Mouse (Mus musculus) spleen, postnatal 14 days (tissue): ENCODE results near the gene Mrpl51.

Experiments used
- DNase-seq, 2 experiments: peaks; one replicate each; pipeline ENCODE4 v3.0.0; 2021 to 2022; ENCODE audit warnings: low spot score in 2 of 2

The Mrpl51 gene

DNA sequence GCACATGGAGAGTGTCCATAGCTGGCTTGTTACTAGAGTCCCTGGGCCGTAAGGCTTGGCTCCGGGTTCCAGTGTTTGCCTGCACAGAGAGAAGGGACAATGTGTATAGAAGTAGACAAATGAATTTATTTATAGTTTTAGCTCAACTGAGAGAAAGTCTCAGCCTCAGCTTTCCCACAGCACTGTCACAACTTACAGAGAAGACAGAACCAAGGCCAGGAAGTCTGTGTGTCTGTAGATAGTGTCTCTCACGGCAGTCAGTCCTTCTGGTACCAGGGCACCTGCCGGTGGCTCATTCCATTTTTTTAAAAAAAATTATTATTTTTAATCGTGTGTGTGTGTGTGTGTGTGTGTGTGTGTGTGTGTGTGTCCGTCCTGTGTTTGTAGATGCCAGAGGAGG lies 40.9 kb downstream of the Mrpl51 start:
- DNase-seq = no peak

GRCm38 (mm10) chr6:125233816-125234519 lies 42.4 kb downstream of the Mrpl51 start:
- no peak for DNase-seq

- DNase-seq = no peak
These were observed 42.9 kb downstream of the Mrpl51 start for GRCm38 (mm10) chr6:125234520-125234828.

DNA sequence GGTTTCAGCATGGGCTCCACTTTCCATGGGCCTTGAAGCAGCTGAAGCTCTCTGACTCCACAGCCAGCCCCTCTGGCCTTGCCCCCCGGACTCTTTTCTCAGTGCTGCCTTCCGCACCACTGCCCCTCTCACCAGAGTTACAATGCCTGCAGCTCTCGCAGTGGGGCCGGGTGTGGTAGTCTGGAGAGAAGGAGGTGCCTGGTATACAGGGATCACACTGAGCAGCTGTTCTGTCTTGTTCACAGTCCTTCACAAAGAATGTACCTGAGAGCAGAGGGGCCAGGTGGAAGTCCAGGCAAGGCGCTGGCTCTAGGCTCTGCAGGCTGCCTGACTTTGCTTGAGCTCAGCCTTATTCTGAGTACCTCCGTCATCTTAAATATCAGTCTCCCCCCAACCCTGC lies 44.7 kb downstream of the Mrpl51 start:
- DNase-seq = no peak

- DNase-seq = no peak
These were observed 45.2 kb downstream of the Mrpl51 start, which contains the start of gene Cd27 for GRCm38 (mm10) chr6:125236782-125237181. Cd27 (minus strand) TSS chr6:125237010.

GRCm38 (mm10) chr6:125237421-125237820 lies 45.8 kb downstream of the Mrpl51 start:
- DNase-seq = no peak

DNA sequence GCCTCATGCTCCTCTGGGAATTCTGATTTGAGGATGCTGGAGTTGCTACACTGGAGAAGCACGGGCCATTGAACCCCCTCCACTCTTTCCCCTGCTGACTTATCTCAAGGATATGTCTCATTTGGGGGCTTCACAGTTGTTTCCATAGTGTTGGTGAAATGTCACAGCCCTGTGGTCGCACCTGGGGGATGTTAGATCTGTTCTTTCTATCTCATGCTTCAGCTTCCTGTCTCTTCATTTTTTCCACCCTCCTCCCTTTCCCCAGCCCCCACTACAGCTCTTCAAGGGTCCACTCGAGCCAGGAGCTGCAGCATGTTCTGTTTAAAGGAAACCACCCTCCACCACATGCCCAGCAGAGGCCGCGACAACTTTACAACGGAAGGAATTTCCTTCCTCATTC lies 46.8 kb downstream of the Mrpl51 start:
- no peak for DNase-seq

DNA sequence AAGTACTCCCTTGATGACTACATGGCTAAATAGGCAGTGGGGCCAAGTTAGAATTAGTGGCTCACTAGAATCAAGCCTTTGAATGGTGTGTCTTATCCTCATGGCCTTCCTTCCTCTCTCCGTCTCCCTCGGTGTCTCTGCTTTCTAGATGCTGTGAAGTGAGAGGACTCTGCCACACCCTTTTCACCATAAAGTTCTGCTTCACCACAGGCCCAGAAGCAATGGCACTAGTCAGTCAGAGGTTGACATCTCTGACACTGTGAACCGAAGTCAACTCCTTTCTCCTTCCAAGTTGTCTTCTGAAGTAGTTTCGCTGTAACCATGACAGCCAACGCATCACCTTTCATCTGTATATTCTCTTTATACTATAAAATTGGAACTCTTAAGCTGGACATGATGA lies 47.9 kb downstream of the Mrpl51 start:
- no peak for DNase-seq

- no peak for DNase-seq
These were observed 49.0 kb downstream of the Mrpl51 start for GRCm38 (mm10) chr6:125240617-125241016.

DNA sequence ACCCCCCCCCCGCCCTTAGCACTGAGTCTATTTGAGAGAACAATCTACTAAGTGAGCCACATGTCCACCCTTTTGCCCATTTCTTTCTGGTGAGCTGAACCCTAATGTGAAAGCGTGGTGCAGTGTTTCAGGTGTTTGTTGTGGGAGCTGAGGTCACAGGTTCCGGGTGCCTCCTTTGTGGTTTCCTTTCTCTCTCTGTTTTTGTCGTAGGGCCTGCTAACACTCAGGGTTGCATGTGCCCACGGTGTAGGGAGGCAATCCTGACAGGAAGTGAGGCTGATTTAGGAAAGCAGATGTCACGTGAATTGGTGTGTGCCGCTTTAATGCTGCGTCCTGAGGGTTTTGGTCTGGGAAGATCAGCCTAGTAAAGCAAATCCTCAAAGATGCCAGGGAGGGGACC lies 50.0 kb downstream of the Mrpl51 start:
- DNase-seq = no peak

GRCm38 (mm10) chr6:125244551-125244950 lies 53.0 kb downstream of the Mrpl51 start:
- DNase-seq = no peak
